Mouse (Mus musculus): ENCODE measurements around the gene Lrrc4. TPM values are rescaled to one million over a fixed set of nuclear protein-coding genes. Genes with fewer than 3 reads are reported as not detected.

Lrrc4 gene
- total and polyA plus RNA-seq, 2 experiments from 2014 or later: 6.0 to 59.8 TPM

DNA sequence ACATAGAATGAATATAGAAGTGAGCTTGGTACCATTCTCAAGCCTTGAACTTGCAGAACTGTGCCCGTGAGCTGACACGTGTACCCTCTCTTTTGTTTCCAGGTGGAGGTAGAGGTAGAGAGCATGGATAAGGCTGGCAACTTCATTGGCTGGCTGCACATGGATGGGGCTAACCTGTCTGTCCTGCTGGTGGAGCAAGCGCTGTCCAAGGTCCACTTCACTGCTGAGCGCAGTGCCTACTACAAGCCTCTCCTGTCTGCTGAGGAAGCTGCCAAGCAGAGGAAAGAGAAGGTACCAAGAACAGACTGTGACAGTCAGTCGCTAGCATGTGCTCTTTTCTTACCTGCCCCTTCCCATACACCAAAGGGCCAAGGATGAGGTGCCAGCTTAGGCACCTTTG is 43.2 kb upstream of the Lrrc4 start:
- Histone ChIP-seq H3K27me3 (ENCODE audit: insufficient read depth, low read length) (no peaks in the 10 kb centered on the region), H3K9ac (replicated peaks; ENCODE audit: low read length) (no peak overlapping the region), H3K4me3 (ENCODE audit: low read length) (no peak overlapping the region), H3K9me3 (ENCODE audit: low read length) (no peaks in the 10 kb centered on the region), H3K4me2 (ENCODE audit: low read depth, low read length) (no peak overlapping the region), H3K36me3 (ENCODE audit: insufficient read depth, low read length) (no peaks in the 10 kb centered on the region), H3K4me1 (ENCODE audit: insufficient read depth, low read length) (peaks cover 27% of the 10 kb centered on the region; the same call in 1 of the 2 replicates), H3K27ac (no peak overlapping the region)
- no peak for TF ChIP-seq CTCF (IDR thresholded peaks at IDR 0.05; ENCODE audit: low read depth)
- ATAC-seq (no peak), DNase-seq (ENCODE audit: low spot score) (no peak)
- 90% methylated on average over 5 of the region's 5 CpGs for WGBS

DNA sequence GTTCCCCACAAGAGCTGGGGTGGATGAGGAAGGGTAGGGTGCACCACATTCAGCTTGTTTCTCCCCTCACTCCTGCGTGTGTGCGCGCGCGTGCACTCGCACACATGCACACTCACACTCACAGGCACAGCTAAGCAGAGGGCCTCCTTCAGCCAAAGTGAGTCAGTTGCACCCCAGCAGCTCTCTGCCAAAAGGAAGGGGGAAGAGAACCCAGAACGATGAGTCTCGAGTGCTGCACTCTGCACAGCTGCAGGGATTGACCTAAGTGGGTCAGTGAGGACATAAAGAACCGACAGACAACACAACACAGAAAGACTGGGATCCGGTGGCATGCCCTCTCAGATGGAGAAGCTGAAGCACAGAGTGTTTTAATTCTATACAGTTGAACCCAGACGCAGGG is 42.5 kb upstream of the Lrrc4 start:
- 77% methylated on average over 11 of the region's 11 CpGs for WGBS
- H3K4me1 ChIP-seq (ENCODE audit: insufficient read depth, low read length): peaks cover 27% of the 10 kb centered on the region; the same call in 1 of the 2 replicates
- H3K36me3 ChIP-seq (ENCODE audit: insufficient read depth, low read length): no peaks in the 10 kb centered on the region
- no peak overlapping the region for H3K4me2 ChIP-seq (ENCODE audit: low read depth, low read length)
- no peak for ATAC-seq
- no peaks in the 10 kb centered on the region for H3K27me3 ChIP-seq (ENCODE audit: insufficient read depth, low read length)
- no peak for DNase-seq (ENCODE audit: low spot score)
- H3K27ac ChIP-seq: no peak overlapping the region
- H3K9ac ChIP-seq (replicated peaks; ENCODE audit: low read length): no peak overlapping the region
- H3K4me3 ChIP-seq (ENCODE audit: low read length): no peak overlapping the region
- TF ChIP-seq CTCF (IDR thresholded peaks at IDR 0.05; ENCODE audit: low read depth): no peak
- no peaks in the 10 kb centered on the region for H3K9me3 ChIP-seq (ENCODE audit: low read length)

DNA sequence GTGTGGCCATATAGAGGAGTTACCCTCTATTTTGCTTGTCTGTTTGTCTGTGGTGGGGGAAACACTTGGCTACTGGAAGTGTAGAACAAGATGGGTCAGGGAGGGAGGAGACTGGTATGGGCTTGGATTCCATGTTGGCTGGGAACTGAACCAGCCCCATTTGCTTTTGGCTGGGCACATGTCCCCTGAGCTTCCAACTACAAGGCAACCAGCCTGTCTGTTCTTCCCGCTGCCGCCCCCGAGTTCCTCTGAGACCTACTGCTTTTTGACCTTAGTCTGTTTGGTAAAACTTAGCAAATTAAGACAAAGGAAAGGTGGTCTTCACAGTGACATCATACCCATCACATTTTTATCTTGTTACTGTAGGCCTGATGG is 40.9 kb upstream of the Lrrc4 start:
- Histone ChIP-seq H3K9ac (replicated peaks; ENCODE audit: low read length) (no peak overlapping the region), H3K27me3 (ENCODE audit: insufficient read depth, low read length) (no peaks in the 10 kb centered on the region), H3K9me3 (ENCODE audit: low read length) (no peaks in the 10 kb centered on the region), H3K36me3 (ENCODE audit: insufficient read depth, low read length) (no peaks in the 10 kb centered on the region), H3K4me2 (ENCODE audit: low read depth, low read length) (no peak overlapping the region), H3K4me1 (ENCODE audit: insufficient read depth, low read length) (peaks cover 22% of the 10 kb centered on the region; the same call in 1 of the 2 replicates), H3K27ac (no peak overlapping the region), H3K4me3 (ENCODE audit: low read length) (no peak overlapping the region)
- DNase-seq (ENCODE audit: low spot score) (no peak), ATAC-seq (no peak; the same call in 1 of the 2 replicates)
- 54% methylated on average over 3 of the region's 3 CpGs for WGBS
- TF ChIP-seq CTCF (IDR thresholded peaks at IDR 0.05; ENCODE audit: low read depth): no peak

DNA sequence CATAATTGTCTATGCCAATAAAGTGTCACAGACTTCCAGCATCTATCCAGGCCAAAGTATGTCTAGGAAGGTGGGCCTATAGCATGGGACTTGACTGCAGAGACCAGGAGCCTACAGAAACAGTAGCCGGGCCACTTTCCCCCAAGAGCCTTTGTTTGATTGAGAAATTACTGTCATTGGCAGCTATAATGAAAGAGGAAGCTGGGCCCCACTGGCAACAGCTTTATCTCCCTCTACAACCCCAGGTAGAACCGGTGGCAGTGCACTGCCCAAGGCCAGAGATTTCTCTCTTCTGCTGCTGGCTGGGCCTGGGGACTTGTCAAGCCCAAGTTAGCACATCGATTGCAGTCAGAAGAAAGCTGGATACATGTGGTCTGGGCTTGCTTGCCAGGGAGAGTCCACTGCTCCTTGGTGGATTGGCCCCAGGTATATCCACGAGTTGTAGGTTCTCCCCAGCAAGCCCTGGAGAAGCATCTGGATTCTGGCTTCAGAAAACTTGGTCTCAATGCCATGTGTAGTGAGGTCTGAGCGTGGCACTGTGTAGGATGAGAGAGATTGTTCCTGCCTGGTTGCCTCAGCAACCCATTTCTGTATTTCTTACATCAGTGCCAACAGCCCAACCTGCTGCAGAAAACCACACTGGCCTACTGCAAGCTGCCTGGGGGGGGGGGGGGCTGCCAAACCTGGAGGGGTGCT is 40.3 kb upstream of the Lrrc4 start:
- TF ChIP-seq CTCF (IDR thresholded peaks at IDR 0.05; ENCODE audit: low read depth): no peak
- Histone ChIP-seq H3K4me2 (ENCODE audit: low read depth, low read length) (no peak overlapping the region), H3K9ac (replicated peaks; ENCODE audit: low read length) (no peak overlapping the region), H3K4me1 (ENCODE audit: insufficient read depth, low read length) (peaks cover 20% of the 10 kb centered on the region; the same call in 1 of the 2 replicates), H3K4me3 (ENCODE audit: low read length) (no peak overlapping the region), H3K36me3 (ENCODE audit: insufficient read depth, low read length) (no peaks in the 10 kb centered on the region), H3K9me3 (ENCODE audit: low read length) (no peaks in the 10 kb centered on the region), H3K27ac (no peak overlapping the region), H3K27me3 (ENCODE audit: insufficient read depth, low read length) (no peaks in the 10 kb centered on the region)
- ATAC-seq: peak; percentile 57; the same call in 1 of the 2 replicates
- DNase-seq (ENCODE audit: low spot score): peak; percentile 54
- WGBS: 58% methylated on average over 5 of the region's 5 CpGs

DNA sequence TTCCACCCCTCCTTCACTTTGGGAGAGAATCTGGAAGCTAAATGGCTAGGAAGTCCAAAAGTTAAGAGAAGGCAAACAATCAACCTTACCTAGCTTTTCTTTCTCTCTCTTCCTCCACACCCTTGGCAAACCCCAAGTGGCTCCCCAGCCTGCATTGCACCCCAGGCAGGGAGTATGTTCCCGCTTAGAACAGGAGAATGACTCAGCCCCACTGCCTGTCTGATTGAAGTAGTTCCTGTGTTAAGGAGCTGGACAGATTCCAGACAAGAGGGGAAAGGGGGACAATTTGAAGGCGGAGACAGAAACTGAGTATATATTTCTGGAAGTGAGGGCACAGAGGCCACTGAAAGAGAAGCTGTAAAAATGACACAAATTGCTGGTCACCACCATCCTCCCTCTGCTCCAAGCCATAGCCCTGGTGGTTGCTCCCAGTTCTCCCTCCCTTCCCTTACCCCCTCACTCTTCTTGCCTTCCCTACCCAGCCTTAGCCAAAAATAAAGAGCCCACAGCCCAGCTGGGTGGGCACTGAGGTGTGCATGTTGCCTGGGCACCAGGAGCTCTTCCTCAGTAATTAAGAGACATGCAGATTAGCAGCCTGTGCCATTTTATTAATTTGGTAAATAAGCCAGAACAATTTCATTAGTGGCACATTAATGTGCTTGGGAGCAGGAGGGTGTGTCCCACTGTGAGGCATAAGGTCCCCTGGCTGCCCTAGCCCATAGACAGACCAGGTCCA is 36.1 kb upstream of the Lrrc4 start:
- peaks cover 18% of the 10 kb centered on the region for H3K4me1 ChIP-seq (ENCODE audit: insufficient read depth, low read length)
- no peaks in the 10 kb centered on the region for H3K36me3 ChIP-seq (ENCODE audit: insufficient read depth, low read length)
- no peak overlapping the region for H3K9ac ChIP-seq (replicated peaks; ENCODE audit: low read length)
- no peak overlapping the region for H3K4me3 ChIP-seq (ENCODE audit: low read length)
- 53% methylated on average over 2 of the region's 2 CpGs for WGBS
- H3K4me2 ChIP-seq (ENCODE audit: low read depth, low read length): no peak overlapping the region
- H3K27me3 ChIP-seq (ENCODE audit: insufficient read depth, low read length): no peaks in the 10 kb centered on the region
- DNase-seq (ENCODE audit: low spot score): peak; percentile 51
- no peak overlapping the region for H3K27ac ChIP-seq
- ATAC-seq: peak; percentile 52
- TF ChIP-seq CTCF (IDR thresholded peaks at IDR 0.05; ENCODE audit: low read depth): peak; percentile 2; the same call in 1 of the 2 replicates
- H3K9me3 ChIP-seq (ENCODE audit: low read length): no peaks in the 10 kb centered on the region

DNA sequence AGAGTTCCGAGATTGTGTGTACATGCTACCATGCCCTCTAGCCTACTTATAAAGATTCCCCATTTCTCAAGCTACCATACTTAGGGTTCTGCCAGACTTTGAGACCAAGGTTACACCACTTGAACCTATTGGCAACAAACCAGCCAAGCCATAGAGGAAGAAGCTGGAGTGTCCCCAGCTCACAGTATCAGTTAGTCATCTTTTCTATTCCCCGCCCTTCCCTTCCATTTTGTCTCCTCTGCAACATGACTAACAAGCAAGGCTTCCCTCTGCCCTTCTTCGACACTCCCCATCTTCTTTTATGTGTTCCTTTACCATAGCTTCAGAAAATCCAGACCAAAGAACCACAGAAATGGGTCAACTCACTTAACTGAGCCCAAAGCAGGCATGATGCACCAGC is 34.7 kb upstream of the Lrrc4 start:
- Histone ChIP-seq H3K9ac (replicated peaks; ENCODE audit: low read length) (no peak overlapping the region), H3K36me3 (ENCODE audit: insufficient read depth, low read length) (no peaks in the 10 kb centered on the region), H3K4me1 (ENCODE audit: insufficient read depth, low read length) (peaks cover 12% of the 10 kb centered on the region), H3K9me3 (ENCODE audit: low read length) (no peaks in the 10 kb centered on the region), H3K27ac (no peak overlapping the region), H3K27me3 (ENCODE audit: insufficient read depth, low read length) (no peaks in the 10 kb centered on the region), H3K4me3 (ENCODE audit: low read length) (no peak overlapping the region), H3K4me2 (ENCODE audit: low read depth, low read length) (no peak overlapping the region)
- DNase-seq (ENCODE audit: low spot score) (no peak), ATAC-seq (no peak)
- WGBS: 97% methylated on average over 3 of the region's 3 CpGs
- TF ChIP-seq CTCF (IDR thresholded peaks at IDR 0.05; ENCODE audit: low read depth): no peak

DNA sequence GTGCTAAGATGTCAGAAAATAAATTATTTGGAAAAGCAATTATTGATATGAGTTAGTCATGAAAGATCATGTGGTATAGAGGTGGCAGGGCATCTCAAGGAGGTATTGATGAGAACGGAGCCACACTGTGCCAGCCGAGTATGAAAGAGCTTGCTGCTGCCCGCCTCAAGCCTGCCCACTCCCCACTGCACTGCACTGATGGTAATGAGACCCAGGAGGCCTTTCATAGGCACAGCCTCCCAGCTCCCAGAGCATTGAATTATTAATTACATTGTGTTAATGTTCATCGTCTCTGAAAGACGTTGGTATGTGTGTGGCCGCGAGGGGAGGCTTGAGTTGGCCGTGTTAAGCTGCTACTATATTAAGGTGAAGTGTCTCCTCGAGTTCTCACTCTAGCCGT is 33.6 kb upstream of the Lrrc4 start:
- no peaks in the 10 kb centered on the region for H3K9me3 ChIP-seq (ENCODE audit: low read length)
- H3K4me3 ChIP-seq (ENCODE audit: low read length): no peak overlapping the region
- WGBS: 18% methylated on average over 10 of the region's 10 CpGs
- no peaks in the 10 kb centered on the region for H3K27me3 ChIP-seq (ENCODE audit: insufficient read depth, low read length)
- no peak overlapping the region for H3K9ac ChIP-seq (replicated peaks; ENCODE audit: low read length)
- H3K4me1 ChIP-seq (ENCODE audit: insufficient read depth, low read length): peaks cover 12% of the 10 kb centered on the region
- peak; percentile 41 for DNase-seq (ENCODE audit: low spot score)
- peak overlapping the region; percentile 72 for H3K27ac ChIP-seq
- no peak for TF ChIP-seq CTCF (IDR thresholded peaks at IDR 0.05; ENCODE audit: low read depth)
- H3K4me2 ChIP-seq (ENCODE audit: low read depth, low read length): no peak overlapping the region
- H3K36me3 ChIP-seq (ENCODE audit: insufficient read depth, low read length): no peaks in the 10 kb centered on the region
- peak; percentile 66 for ATAC-seq

Measured in hindbrain, postnatal 0 days (tissue).